Mouse (Mus musculus) stomach, embryonic 15.5 days (tissue): ENCODE results near the gene Gm13723. TPM values are rescaled to one million over a fixed set of nuclear protein-coding genes. Genes with fewer than 3 reads are reported as not detected.

Experiments used
- ATAC-seq: fragments of 200-750 bp; cut with Nextera tagmentation; 2 replicates; pipeline ENCODE4 v1.8.0; 2017; ENCODE audit warnings: low read depth, moderate number of reproducible peaks, moderate TSS enrichment; ENCODE audit not compliant: insufficient read depth, low FRiP score
- H3K27ac ChIP-seq: fragments of 300-500 bp; sonication (generic); 2 replicates; pipeline ENCODE4 v1.5.1; 2015; ENCODE audit warnings: mild to moderate bottlenecking, inconsistent platforms
- H3K27me3 ChIP-seq: fragments of 300-500 bp; sonication (generic); replicated peaks from 2 replicates; pipeline ENCODE4 v1.6.1; 2015; ENCODE audit warnings: inconsistent platforms
- H3K36me3 ChIP-seq: fragments of 300-500 bp; sonication (generic); 2 replicates; pipeline ENCODE4 v1.6.1; 2015; ENCODE audit warnings: inconsistent platforms
- H3K4me1 ChIP-seq: fragments of 300-500 bp; sonication (generic); 2 replicates; pipeline ENCODE4 v1.6.1; 2015; ENCODE audit warnings: inconsistent platforms
- H3K4me2 ChIP-seq: fragments of 300-500 bp; sonication (generic); 2 replicates; pipeline ENCODE4 v1.6.1; 2015; ENCODE audit warnings: mild to moderate bottlenecking, inconsistent platforms
- H3K4me3 ChIP-seq: fragments of 300-500 bp; sonication (generic); replicated peaks from 2 replicates; pipeline ENCODE4 v1.5.1; 2015; ENCODE audit warnings: inconsistent platforms
- H3K9ac ChIP-seq: fragments of 300-500 bp; sonication (generic); 2 replicates; pipeline ENCODE4 v1.6.1; 2015; ENCODE audit warnings: inconsistent platforms
- H3K9me3 ChIP-seq: fragments of 300-500 bp; sonication (generic); 2 replicates; pipeline ENCODE4 v1.6.1; 2016; ENCODE audit warnings: inconsistent platforms
- WGBS: fragments of 180-500 bp; shearing (Covaris S2); methylation state at CpG from one replicate; pipeline ENCODE4 v1.1.7; 2015; 5-methylcytosine and 5-hydroxymethylcytosine counted together
- polyA plus RNA-seq: library from polyadenylated mRNA; unstranded; fragments of >200 nt; fragmentation: Nextera tagmentation; extraction: Ambion mirVana; gene quantifications from 2 replicates; pipeline ENCODE4 v1.2.1, GENCODE M21; 2015

The Gm13723 gene
- not detected in 2 replicates for polyA plus RNA-seq

DNA sequence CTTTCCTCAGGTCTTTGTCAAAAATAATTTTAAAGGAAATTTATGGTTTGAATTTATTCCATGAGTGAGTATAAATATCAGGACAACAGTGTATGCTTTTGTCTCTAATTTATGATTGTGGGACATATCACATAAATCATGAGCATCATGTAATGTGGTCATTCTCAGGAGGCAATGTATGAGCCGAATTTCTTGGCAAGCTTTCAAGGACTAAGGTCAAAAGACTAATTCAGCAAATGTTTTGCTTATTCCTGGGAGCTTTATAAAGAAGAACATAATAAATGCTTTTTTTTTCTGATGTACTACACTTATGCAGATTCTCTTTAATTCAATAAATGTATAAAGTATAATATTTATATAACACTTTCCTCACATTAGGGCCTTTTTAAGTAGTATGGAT, at the start of gene Gm13723:
Gm13723 (minus strand) TSS at position 101 of the 400 bp plus-strand sequence.
- Histone ChIP-seq H3K4me2 (no peak within 1 kb of the TSS), H3K9me3 (no peaks in the 10 kb centered on the region), H3K9ac (no peak within 1 kb of the TSS), H3K36me3 (no peaks in the 10 kb centered on the region), H3K27ac (no peak within 1 kb of the TSS), H3K4me1 (no peaks in the 10 kb centered on the region), H3K4me3 (no peak within 1 kb of the TSS), H3K27me3 (no peaks in the 10 kb centered on the region)
- WGBS, result 23% methylated on average over 1 of the region's 1 CpGs
- ATAC-seq, result no peak

DNA sequence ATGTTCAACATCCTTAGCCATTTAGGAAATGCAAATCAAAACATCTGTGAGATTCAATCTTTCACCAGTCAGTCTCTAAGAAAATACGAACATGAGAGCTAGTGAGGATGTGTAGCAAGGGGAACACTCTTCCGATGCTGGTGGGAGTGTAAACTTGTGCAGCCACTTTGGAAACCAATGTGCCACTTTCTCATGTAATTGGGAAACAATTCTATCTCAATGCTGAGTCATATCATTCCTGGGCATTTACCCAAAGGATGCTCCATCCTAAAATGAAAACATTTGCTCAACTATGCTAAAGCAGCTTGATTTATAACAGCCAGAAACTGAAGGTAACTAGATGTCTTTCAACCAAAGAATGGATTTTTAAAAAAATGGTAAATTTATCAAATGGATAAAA, 31.0 kb upstream of the Gm13723 start:
- 81% methylated on average over 2 of the region's 2 CpGs for WGBS
- ATAC-seq, result no peak
- H3K27ac ChIP-seq, result no peak overlapping the region

DNA sequence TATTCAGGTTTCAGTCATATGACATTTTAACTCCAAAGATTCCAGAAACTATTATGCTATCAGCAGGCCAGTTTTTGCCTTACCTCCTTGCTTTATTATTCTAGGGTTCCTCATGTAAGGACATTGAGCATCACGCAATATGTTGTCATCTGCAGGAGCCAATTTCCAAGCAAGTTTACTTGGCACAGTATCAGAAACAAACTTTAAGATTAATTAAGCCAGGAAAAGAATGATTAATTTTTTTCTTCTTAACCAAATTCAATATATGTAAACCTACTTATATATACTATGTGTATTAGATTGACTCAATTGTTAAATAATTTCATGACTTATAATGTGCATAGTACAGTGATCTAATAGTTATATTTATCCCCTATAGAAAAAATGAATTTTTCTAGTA, 17.5 kb upstream of the Gm13723 start, which contains the start of gene Olfr1097:
Olfr1097 (minus strand) TSS at position 101 of the 400 bp plus-strand sequence.
- Histone ChIP-seq H3K27ac (no peak within 1 kb of the TSS), H3K9me3 (no peaks in the 10 kb centered on the region), H3K36me3 (no peaks in the 10 kb centered on the region), H3K4me1 (no peaks in the 10 kb centered on the region), H3K27me3 (no peaks in the 10 kb centered on the region), H3K4me3 (no peak within 1 kb of the TSS), H3K9ac (no peak within 1 kb of the TSS), H3K4me2 (no peak within 1 kb of the TSS)
- ATAC-seq, result no peak
- WGBS, result 89% methylated on average over 1 of the region's 1 CpGs

More for the DNA sequence above, 31.0 kb upstream of the Gm13723 start:
- Histone ChIP-seq H3K27me3 (no peaks in the 10 kb centered on the region), H3K4me2 (no peak overlapping the region), H3K4me3 (no peak overlapping the region), H3K36me3 (no peaks in the 10 kb centered on the region), H3K9me3 (no peaks in the 10 kb centered on the region), H3K9ac (no peak overlapping the region), H3K4me1 (no peaks in the 10 kb centered on the region)

DNA sequence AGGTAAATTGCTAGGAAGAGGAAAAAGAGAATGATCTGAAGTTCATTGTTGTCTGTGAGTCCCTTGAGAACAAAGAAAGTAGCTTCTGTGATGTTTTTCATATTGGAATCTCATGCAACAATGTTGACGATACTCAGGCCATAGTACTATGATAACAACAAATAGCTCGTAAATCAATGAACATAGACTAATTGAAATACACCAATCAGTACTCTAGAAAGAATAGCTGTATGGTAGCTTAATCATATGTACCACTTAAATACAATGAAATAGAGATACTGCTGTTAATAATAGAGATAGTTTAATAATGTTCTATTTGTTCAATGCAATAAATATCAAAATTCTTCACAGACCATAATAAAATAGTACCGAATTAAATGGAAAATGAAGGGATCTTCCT, 23.0 kb downstream of the Gm13723 start, which contains the start of gene Olfr1095:
Olfr1095 (minus strand) TSS at position 101 of the 400 bp plus-strand sequence.
- WGBS, result 87% methylated on average over 3 of the region's 3 CpGs

DNA sequence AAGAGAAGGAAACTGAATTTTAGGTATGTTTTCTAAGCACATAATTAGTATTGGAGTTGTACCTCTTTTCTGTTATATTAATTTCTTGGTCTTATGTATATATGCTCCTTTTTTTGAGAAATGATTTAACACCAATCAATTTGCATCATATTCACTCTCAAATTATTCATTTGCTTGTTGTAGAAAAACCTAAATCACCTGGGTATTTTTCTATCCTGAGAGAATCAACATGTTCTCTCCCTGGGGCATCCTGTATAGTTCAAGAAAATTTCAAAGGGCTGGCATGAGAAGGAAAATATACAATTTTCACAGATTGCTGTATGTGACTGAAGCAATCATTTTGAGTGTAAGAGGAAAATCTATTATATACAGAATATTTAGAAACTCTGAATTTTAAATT, 50.2 kb downstream of the Gm13723 start, which contains the start of gene Olfr1094:
Olfr1094 (plus strand) TSS at position 301 of the 400 bp plus-strand sequence.
- no peaks in the 10 kb centered on the region for H3K9me3 ChIP-seq
- ATAC-seq, result no peak
- no peaks in the 10 kb centered on the region for H3K27me3 ChIP-seq
- no peak within 1 kb of the TSS for H3K4me2 ChIP-seq
- no peak within 1 kb of the TSS for H3K27ac ChIP-seq
- H3K4me1 ChIP-seq, result no peaks in the 10 kb centered on the region
- no peaks in the 10 kb centered on the region for H3K36me3 ChIP-seq
- no peak within 1 kb of the TSS for H3K4me3 ChIP-seq
- H3K9ac ChIP-seq, result no peak within 1 kb of the TSS

More for the DNA sequence above, 23.0 kb downstream of the Gm13723 start, which contains the start of gene Olfr1095:
- Histone ChIP-seq H3K4me2 (no peak within 1 kb of the TSS), H3K9ac (no peak within 1 kb of the TSS), H3K27ac (no peak within 1 kb of the TSS), H3K36me3 (no peaks in the 10 kb centered on the region), H3K27me3 (no peaks in the 10 kb centered on the region), H3K4me1 (no peaks in the 10 kb centered on the region), H3K9me3 (no peaks in the 10 kb centered on the region), H3K4me3 (no peak within 1 kb of the TSS)
- ATAC-seq, result no peak

Other genes starting within 250 kb of the Gm13723 start
- gene Olfr1084, start 235.1 kb downstream of the Gm13723 start, polyA plus RNA-seq, result not detected in 2 replicates
- gene Olfr1085, start 212.8 kb downstream of the Gm13723 start, polyA plus RNA-seq, result not detected in 2 replicates
- gene Olfr1086, start 194.7 kb downstream of the Gm13723 start, polyA plus RNA-seq, result not detected in 2 replicates
- not detected in 2 replicates for gene Olfr1087, start 176.4 kb downstream of the Gm13723 start, polyA plus RNA-seq
- not detected in 2 replicates for gene Olfr1089, start 141.1 kb downstream of the Gm13723 start, polyA plus RNA-seq
- gene Olfr1090, start 115.8 kb downstream of the Gm13723 start, polyA plus RNA-seq, result not detected in 2 replicates
- gene Olfr1093, start 92.3 kb downstream of the Gm13723 start, polyA plus RNA-seq, result not detected in 2 replicates
- gene Olfr141, start 64.8 kb downstream of the Gm13723 start, polyA plus RNA-seq, result not detected in 2 replicates
- not detected in 2 replicates for gene Olfr1094, start 50.1 kb downstream of the Gm13723 start, polyA plus RNA-seq
- not detected in 2 replicates for gene Olfr1095, start 23.1 kb downstream of the Gm13723 start, polyA plus RNA-seq
- not detected in 2 replicates for gene Olfr1097, start 17.4 kb upstream of the Gm13723 start, polyA plus RNA-seq
- gene Olfr1098, start 49.7 kb upstream of the Gm13723 start, polyA plus RNA-seq, result not detected in 2 replicates
- gene Olfr1099, start 85.9 kb upstream of the Gm13723 start, polyA plus RNA-seq, result not detected in 2 replicates
- gene Olfr1100, start 105.2 kb upstream of the Gm13723 start, polyA plus RNA-seq, result not detected in 2 replicates
- gene Olfr1101, start 116.4 kb upstream of the Gm13723 start, polyA plus RNA-seq, result not detected in 2 replicates
- not detected in 2 replicates for gene Olfr1102, start 123.6 kb upstream of the Gm13723 start, polyA plus RNA-seq
- not detected in 2 replicates for gene Olfr1104, start 152.3 kb upstream of the Gm13723 start, polyA plus RNA-seq
- not detected in 2 replicates for gene Olfr1105, start 161.7 kb upstream of the Gm13723 start, polyA plus RNA-seq
- not detected in 2 replicates for gene Olfr1106, start 177.5 kb upstream of the Gm13723 start, polyA plus RNA-seq
- not detected in 2 replicates for gene Olfr1107, start 201.0 kb upstream of the Gm13723 start, polyA plus RNA-seq
- gene Olfr1109, start 221.2 kb upstream of the Gm13723 start, polyA plus RNA-seq, result not detected in 2 replicates
- not detected in 2 replicates for gene Olfr259, start 239.8 kb upstream of the Gm13723 start, polyA plus RNA-seq